Mouse (Mus musculus): ENCODE measurements around the gene Rapgef1.

DNA sequence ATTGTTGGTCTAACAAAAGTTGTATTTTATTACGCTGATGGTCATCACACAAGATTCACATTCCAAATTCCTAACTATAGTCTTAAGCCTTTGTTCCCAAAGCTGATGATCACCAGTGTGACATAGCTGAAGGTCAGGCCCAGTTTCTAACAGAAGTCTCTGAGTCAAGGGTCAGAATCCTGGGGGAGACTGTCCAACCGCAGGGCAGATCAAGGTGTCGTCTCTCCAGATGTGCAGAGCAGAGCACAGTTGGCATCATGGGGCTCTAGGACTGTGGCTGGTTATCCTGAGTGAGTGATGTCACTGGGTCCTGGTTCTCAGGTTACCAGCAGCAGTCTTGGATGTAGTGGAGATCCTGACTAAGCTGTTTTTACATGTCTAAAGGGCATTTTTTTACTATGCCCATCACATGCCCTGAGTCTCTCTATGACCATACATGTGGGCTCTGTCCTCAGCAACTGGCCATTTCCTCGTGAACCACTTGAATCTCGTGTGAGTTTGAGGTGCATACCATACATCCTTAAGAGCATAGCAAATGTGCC lies 16.5 kb downstream of the Rapgef1 start:
- TF ChIP-seq CTCF (IDR thresholded peaks at IDR 0.05; ENCODE audit: low read depth, low read length) (no peak), POLR2AphosphoS5 (IDR thresholded peaks at IDR 0.05; ENCODE audit: insufficient replicate concordance, low read depth, low read length) (no peak), TAL1 (conservative IDR thresholded peaks at IDR 0.05; ENCODE audit: low read depth, low read length) (no peak)

Measured in G1E (cell line).